Mouse (Mus musculus): ENCODE data around the gene Hsd17b13.
A peak's percentile ranks its signal among the peaks of the same experiment; 100 is the strongest.
"Not testable (repeated sequence)": the region's sequence is repeated elsewhere in the genome, so short reads cannot be mapped to it uniquely, and the experiment has no call there.

Hsd17b13 gene

GRCm38 (mm10) chr5:103980705-103981560 is 3.7 kb upstream of the Hsd17b13 start:
- ATAC-seq (ENCODE audit: low TSS enrichment): no peak

- no peak for ATAC-seq (ENCODE audit: low TSS enrichment)
Observed at GRCm38 (mm10) chr5:103977907-103978570, 829 bp upstream of the Hsd17b13 start.

GRCm38 (mm10) chr5:103975736-103976135 is 1.5 kb downstream of the Hsd17b13 start:
- no peak for ATAC-seq (ENCODE audit: low TSS enrichment)

- ATAC-seq (ENCODE audit: low TSS enrichment): peak; percentile 51; the same call in 1 of the 2 replicates
Observed at GRCm38 (mm10) chr5:103972801-103973200, 4.4 kb downstream of the Hsd17b13 start.

- no peak for ATAC-seq (ENCODE audit: low TSS enrichment)
Observed at GRCm38 (mm10) chr5:103972379-103972778, 4.8 kb downstream of the Hsd17b13 start.

- ATAC-seq (ENCODE audit: low TSS enrichment): peak; percentile 20; the same call in 1 of the 2 replicates
Observed at GRCm38 (mm10) chr5:103971051-103971450, 6.2 kb downstream of the Hsd17b13 start.

GRCm38 (mm10) chr5:103962935-103963429 is 14.2 kb downstream of the Hsd17b13 start:
- ATAC-seq (ENCODE audit: low TSS enrichment): no peak

GRCm38 (mm10) chr5:103954638-103955037 is 22.6 kb downstream of the Hsd17b13 start:
- no peak for ATAC-seq (ENCODE audit: low TSS enrichment)

- 0 out of 2 replicates have a peak, but pooled peaks have one; percentile 38 for ATAC-seq (ENCODE audit: low TSS enrichment)
Observed at GRCm38 (mm10) chr5:103953135-103954083, 23.8 kb downstream of the Hsd17b13 start.

GRCm38 (mm10) chr5:103950138-103950537 is 27.1 kb downstream of the Hsd17b13 start:
- not testable (repeated sequence) for ATAC-seq (ENCODE audit: low TSS enrichment)

GRCm38 (mm10) chr5:103943183-103943582 is 34.0 kb downstream of the Hsd17b13 start:
- no peak for ATAC-seq (ENCODE audit: low TSS enrichment)

GRCm38 (mm10) chr5:103939856-103940255 is 37.4 kb downstream of the Hsd17b13 start:
- no peak for ATAC-seq (ENCODE audit: low TSS enrichment)

- ATAC-seq (ENCODE audit: low TSS enrichment): no peak
Observed at GRCm38 (mm10) chr5:103939350-103939652, 37.9 kb downstream of the Hsd17b13 start.

- ATAC-seq (ENCODE audit: low TSS enrichment): no peak
Observed at GRCm38 (mm10) chr5:103938547-103939349, 38.5 kb downstream of the Hsd17b13 start.

GRCm38 (mm10) chr5:103936906-103937589 is 40.2 kb downstream of the Hsd17b13 start:
- ATAC-seq (ENCODE audit: low TSS enrichment): peak; percentile 57; the same call in 1 of the 2 replicates

GRCm38 (mm10) chr5:103931924-103932323 is 45.3 kb downstream of the Hsd17b13 start:
- not testable (repeated sequence) for ATAC-seq (ENCODE audit: low TSS enrichment)

- ATAC-seq (ENCODE audit: low TSS enrichment): no peak
Observed at GRCm38 (mm10) chr5:103930511-103930910, 46.7 kb downstream of the Hsd17b13 start.

- no peak for ATAC-seq (ENCODE audit: low TSS enrichment)
Observed at GRCm38 (mm10) chr5:103928196-103928550, 49.0 kb downstream of the Hsd17b13 start.

- ATAC-seq (ENCODE audit: low TSS enrichment): peak; percentile 91
Observed at GRCm38 (mm10) chr5:103927429-103928195, 49.6 kb downstream of the Hsd17b13 start.
